Mouse (Mus musculus): ENCODE results near the gene Slc18a3.
A peak's percentile ranks its signal among the peaks of the same experiment; 100 is the strongest.

Slc18a3 gene

DNA sequence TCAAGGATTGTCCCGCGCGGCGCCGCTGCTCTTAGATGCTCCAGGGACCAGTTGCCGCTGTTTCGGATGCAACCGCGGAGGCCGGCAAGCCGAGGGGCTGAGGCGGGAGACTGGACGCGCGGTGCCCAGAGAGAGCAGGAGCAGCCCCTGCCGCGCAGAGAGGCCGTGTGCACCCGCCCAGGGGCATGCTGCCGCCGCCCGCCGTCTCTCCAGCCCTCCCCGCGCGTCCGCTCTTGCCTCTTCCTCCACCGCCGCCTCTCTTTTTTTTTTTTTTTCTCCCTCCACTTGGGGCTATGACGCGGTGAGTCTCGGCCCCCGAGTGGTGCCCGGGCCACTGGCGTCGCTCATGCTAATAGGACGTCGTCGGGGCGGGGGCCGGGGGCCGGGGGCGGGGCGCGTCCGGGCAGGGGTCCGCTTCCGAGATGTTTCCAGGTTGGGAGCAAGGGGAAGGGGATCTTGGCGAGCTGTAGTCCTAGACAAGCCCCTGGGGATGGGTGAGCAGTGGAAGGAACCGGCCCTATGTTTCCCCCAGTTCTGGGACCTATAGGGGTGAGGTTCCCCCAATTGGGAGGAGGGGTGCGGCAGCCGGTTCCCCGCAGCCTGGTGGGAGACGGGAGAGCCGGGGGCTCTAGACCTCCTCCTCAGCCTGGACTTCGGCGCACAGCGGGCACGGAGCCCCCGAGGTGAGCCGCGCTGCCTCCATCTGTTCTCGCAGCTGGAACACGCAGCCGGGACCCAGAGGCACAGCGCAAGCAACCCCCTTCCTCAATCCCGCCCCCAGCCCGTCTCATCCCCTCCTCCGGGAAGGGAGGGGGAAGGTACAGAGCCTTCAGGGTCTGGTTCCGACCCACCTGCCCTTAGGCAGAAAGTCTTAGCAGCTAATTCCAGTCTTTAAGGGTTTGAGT is at the start of gene Slc18a3:
Gene Slc18a3, minus strand, starts transcription at position 250 of the 905 bp plus-strand sequence.
- DNase-seq (ENCODE audit: low spot score) = no peak

DNA sequence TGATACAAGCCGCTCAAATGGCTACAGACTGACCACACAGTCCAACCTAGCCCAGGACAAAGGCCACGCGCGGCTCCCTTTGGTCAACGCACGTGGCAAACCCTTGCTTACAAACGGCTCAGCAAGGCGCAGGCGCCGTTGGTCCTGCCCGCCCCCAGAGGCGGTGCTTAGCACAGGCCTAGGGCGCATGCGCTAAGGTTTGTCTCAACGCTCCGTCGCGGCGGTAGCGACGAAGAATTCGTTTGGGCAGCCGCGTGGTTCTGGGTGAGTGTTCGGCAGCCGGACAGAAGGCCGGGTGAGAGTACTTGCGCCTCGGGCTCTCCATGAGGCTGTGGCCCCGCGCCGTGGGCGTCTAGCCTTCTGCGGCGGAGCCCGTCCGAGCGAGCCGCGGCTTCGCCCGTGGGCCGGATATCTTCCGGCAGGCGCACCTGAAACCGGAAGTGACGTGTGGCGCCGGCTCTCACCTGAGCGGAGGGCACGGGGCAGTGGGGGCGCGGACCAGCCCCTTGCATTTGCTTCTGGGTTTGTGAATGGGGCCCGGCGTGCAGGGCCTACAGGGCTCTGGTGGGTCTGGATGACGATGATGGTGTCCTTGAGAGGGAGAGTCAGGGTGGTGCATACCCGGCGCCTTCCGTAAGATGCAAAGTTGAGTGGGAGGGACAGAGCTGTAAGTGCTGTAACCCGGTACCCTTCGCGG is 48.8 kb upstream of the Slc18a3 start, which contains the start of gene Ercc6:
Gene Ercc6, plus strand, starts transcription at position 186 of the 697 bp plus-strand sequence.
- DNase-seq (ENCODE audit: low spot score) = peak; percentile 93

DNA sequence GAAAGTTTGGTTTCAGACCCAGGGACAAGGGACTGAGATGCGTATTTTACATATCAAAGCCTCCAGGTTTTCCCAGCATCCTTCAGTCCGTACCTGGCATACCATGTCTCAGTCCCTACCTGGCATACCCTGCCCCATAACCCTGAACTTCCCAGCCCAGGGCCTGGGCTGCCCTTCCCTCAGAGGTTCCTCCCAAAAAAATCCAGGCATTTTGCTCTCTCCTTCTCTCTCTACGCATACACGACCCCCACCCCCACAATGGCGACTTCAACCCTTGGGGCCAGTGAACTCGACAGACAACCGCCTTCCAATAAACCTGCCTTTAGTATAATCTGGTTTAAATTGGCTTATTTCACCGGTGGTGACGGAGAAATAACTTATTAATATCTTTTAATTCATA is 48.3 kb upstream of the Slc18a3 start:
- DNase-seq (ENCODE audit: low spot score) = no peak

DNA sequence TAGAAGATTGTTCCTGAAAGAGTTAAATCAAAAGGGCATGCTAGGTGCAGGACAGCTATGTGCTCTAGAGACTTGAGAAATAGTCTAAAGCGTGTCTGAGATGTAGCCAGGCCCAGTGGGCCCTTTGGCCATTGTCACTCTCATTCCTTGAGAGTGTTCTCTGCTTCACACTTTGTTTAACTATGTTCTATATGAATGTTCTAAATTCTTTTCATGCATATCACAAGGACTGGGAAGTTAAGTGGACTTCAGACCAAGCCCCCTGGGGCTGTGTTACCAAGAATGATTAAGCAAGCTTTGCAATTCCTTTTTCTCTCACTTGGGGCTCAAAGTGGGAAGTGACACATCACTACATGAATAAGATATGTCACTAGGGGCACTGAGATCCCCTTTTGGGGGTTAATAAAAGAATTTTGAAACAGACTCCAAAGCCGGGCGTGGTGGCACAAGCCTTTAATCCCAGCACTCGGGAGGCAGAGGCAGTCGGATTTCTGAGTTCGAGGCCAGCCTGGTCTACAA is 44.9 kb upstream of the Slc18a3 start:
- DNase-seq (ENCODE audit: low spot score) = no peak

DNA sequence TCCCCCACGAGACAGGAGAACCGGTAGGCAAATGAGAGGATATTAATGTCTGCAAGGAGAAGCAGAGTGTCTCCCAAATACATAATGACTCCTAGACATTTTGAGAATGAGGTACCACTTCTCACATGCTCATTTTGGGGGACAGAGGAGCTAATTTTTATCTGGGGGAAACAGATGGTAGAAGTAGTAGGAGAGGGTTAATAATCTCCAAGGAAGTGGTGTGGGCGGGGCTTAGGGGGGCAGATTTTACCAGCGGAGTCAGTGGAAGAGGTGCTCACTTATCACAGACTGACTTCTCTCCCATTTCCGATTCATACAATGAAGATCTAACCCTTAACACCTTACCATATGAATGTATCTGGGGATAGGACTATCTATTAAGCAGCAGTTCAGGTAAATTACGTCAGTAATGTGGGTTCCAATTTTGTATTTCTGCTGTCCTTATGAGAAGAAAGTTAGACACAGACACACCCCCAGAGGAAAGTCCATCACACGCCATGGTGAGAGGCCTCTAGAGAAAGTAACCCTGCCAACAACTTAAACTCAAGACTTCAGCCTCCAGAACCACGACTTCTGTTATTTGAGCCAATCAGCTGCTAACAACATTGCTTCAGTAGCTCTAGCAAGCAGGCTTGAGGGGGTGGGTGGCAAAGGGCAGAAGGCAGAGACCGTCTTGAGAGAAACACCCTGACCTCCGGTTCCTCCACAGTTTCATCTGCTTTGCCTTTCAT is 43.6 kb upstream of the Slc18a3 start:
- DNase-seq (ENCODE audit: low spot score) = no peak

DNA sequence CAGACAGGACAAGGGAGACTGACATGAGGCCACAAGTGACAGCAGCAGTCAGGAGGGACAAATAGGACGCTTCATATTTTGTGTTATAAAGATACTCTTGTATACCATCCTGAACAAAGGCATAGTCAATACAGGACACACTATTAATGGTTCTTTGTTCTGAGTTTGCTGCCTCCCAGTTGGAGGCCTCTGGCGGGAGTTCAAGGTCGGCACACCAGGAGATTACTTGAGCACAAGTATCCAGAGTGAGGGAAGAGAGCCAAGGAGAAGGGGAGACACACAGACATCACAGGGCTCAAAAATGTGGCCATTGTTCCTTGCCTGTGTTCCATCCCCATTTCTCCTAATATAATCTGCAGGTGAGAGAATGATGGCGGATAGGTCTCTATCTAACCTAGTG is 42.6 kb upstream of the Slc18a3 start:
- no peak for DNase-seq (ENCODE audit: low spot score)

DNA sequence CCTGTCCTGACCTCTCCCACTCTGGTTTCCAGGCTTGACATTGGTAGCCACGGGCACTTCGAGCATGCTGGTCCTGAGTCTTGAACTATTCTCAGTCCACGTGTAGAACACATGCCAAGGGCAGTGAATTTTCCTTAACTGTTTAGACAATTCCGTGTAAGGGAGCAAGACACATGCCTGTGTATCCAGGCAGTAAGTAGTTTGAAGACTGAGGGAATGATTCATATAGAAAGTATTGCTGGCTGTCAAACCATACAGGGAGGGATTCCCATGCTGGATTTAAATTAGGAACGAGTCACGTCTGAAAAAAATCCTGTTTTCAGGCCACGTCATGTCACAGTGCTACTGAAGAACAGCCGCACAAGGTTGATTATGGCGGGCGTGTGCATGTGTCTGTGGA is 41.7 kb upstream of the Slc18a3 start:
- DNase-seq (ENCODE audit: low spot score) = no peak

DNA sequence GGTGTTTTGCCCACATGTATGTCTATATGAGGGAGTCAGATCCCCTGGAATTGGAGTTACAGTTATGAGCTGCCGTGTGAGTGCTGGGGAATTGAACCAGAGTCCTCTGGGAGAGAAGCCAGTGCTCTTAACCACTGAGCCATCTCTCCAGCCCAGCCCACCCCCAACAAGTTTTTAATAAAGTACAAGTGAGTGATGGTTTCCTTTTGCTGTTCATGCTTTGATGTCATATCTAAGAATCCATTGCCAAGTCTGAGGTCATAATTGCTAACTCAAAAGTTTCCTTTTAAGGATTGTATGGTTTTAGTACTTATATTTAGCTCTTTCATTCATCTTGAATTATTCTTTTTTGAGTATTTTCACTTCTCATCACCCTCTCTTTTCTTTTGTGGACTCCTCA is 39.2 kb upstream of the Slc18a3 start:
- DNase-seq (ENCODE audit: low spot score) = no peak

DNA sequence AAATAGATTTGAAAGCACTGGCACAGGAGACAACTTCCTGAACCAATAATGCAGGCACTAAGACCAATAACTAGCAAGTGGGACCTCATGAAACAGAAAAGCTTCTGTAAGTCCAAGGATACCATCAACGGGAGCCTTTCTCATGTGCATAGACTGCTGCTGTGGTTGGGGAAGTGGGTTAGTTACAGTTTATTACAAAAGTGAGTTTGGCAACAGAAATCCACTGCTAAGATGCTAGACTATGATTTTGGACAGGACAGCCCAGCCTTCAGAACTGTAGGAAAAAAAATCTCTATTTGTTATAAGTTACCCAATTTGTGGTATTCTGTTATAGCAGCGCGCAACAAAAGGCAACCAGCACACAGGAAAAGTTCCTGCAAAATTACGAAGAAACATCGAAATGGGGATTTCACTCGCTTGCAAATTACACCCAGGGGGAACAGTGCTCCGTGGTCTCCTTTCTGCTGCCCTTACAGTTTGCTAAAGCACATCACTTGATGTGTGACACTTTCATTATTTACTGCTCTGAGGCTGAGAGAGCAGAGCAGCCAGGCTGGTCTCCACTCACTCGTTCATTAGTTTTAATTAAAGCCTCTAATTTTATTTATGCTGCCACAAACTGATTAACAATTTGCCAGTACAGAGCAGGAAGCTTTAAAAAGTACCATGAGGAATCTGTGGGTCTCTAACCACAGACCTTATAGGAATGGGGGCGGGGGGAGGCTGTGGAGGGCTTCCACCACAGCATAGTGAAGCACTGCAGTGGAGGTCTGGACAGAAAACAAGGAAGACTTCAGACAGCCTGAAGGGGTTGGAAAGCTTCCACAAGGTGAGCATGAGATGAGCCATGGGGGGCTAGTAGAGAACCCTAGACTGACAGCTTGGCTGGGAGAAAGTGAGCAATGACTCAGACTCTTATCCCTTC is 38.4 kb upstream of the Slc18a3 start:
- no peak for DNase-seq (ENCODE audit: low spot score)

DNA sequence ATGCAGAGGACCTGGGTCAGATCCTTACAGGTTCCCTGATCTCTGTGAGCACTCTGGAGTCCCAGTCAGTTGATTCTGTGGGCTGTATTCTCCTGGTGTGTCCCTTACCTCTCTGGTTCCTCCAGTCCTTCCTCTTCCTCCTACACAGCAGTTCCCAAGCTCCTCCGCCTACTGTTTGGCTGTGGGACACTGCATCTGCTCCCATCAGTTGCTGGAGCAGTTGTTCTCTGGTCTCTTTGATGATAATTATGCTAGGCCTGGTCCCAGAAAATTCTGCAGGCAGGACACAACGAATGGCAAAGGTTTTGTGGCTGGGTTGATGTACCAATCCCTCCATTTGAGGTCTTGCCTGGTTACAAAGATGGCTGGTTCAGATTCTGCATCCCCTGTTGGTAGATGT is 36.7 kb upstream of the Slc18a3 start:
- no peak for DNase-seq (ENCODE audit: low spot score)

DNA sequence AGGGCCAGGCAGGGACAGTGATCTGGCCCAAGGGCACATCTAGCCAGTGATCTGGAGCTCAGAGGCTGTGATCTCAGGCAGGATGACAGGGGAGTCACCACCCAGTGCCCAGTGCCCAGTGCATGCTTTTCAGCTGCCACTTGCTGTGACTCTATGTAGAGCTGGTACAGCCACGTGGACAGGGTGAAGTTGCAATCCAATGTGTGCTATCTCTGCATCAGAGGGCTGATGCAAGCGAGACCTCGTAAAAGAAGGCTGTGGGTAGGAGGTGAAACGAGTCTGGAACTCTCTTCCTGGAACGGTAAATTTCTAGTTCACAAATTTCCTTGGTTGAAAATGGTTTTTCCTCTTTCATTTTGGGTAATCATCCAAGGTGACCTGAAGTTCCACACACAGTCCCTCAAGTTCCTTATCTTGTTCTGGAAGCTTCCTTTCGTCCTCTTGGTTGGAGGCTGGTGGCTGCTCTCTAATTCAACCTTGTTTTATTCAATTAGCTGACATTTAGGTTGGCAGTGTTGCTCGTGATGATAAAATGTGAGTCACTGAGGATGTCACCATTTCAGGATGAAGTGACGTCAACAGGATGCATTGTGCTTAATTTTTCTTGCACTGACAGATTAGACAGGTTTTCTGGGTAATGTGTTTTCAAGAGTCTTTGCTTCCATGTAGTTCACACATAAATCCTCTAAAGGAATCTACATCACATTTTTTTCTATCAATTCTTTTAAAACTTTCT is 31.6 kb upstream of the Slc18a3 start:
- DNase-seq (ENCODE audit: low spot score) = no peak

DNA sequence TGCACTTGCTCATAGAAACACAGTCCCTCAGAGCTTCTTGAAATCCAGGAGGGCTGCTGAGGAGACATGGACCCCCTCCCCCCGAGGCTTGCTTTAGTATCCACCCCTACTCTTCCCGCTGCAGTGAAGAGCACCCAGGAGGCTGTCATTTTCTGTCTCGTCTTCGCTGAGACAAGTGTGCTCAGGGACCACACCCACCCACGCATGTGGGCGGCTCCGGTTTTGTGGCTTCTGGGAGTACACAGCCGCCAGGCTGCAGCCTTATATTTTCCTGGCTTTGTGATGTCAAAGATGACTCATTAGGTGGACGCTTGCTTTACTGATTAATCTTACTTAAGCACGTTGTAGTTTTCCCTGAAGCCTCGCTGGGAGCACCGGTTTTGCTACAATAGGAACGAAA is 27.9 kb upstream of the Slc18a3 start:
- DNase-seq (ENCODE audit: low spot score) = no peak

DNA sequence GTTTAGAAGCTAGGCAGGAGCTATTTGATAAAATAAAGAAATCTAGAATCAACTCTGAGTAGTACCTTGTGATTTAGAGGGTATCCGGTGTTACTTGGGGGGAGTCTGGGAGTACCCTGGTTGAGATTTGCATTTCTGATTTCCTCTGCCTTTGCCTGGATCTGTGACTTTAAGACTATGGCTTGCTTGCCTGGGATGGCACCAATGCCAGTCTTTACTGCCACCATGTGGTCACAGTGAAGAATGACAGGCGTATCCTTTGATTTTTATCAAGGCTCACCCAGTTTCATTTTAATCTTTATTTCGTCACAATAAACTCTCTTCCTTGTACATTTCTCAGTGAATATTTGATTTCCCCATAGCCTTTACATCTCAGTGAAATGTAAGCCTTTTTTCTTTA is 17.4 kb upstream of the Slc18a3 start:
- DNase-seq (ENCODE audit: low spot score) = no peak

DNA sequence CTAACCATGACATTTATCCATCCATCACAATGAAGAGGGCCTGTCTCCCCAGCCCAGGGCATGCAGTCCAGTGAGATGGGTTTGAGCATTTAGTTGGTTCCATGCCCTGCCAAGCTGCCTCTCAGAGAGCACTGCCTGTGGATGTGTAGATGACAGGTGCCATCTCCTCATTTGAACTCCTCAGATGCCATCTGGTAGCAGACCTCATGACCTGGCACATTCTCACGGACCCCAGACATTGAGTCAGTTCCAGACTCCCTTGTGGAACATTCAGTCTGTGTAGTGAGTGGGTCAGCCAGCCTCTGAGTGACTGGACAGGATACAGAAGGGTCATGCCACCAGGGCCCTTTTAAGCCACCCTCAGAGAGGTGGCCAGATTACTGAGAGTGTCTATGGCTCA is 12.9 kb upstream of the Slc18a3 start:
- DNase-seq (ENCODE audit: low spot score) = no peak

DNA sequence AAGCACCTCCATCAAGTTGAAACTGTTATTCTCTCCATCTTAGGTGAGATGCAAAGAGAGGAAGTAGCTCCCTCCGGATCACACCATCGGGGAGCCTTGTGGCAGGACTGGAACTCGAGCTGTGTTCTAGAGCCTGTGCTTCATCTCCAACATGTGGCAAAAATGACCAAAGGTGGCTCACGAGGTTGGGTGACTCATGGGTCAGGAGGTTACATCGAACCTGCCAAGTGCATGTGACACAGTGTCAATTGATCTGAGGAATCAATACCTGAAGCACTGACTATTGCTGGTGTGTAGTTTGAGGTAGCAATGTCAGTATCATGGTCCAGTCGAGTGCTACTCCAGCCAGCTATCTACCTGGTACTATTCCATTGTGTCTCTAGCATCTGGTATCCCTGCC is 11.9 kb upstream of the Slc18a3 start:
- no peak for DNase-seq (ENCODE audit: low spot score)

DNA sequence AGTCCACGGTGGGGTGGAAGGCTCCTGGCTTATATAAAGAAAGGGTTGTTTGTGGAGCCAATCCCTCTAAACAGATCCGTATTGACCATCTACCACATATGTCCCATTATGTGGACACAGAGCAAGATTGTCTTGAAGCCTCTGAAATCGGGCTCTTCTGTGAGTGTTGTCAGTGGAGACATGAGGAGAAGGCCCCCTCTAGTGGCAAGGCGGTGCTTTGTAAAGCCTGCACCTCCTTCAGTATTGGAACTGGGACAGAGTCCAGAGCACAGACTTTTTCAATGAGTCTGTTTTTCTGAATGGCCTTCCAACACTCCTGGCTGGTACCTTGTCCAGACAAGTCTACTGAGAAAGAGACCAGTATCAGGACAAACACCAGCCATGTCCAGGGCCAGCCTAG is 8.3 kb upstream of the Slc18a3 start:
- peak; percentile 29 for DNase-seq (ENCODE audit: low spot score)

DNA sequence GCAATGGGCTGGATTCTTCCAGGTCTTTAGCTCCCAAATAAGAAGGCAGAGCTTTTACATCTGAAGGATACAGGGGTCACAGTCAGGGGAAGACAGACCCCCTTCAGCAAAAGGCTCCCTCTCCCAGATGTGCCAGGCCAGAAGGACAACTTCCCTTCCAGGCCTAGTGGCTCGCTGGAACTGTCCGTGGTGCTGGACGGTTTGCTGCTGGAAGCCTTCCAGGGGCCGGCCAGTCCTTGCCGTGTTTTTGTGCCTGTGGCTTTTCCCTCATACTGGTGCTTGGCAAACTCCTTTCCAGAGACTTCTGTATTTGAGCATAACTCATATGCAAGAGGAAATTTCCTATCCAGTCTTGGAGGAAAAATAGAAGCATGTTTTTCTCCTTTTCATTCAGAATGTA is 3.0 kb upstream of the Slc18a3 start:
- peak; percentile 74 for DNase-seq (ENCODE audit: low spot score)

DNA sequence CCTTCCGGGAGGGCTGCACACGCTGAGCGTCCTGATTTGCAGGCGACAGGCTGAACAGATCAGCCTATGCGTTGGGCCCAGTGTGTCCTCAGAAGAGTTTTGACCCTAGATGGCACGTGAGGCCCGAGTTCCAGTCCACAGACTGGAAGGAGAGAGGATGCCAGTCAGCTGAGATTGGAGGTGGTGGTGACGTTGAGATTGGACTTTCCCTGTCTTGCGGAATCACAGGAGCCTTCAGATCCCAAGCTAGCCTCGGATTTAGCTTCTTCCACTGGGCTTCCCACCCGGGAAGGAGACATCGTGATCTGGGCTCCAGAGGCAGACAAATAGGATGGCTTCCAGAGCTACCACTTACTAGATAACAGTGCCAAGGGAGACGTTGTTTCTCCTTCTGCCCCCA is 1.2 kb upstream of the Slc18a3 start, which contains the start of gene Chat:
Gene Chat, minus strand, starts transcription at position 101 of the 400 bp plus-strand sequence.
- no peak for DNase-seq (ENCODE audit: low spot score)

DNA sequence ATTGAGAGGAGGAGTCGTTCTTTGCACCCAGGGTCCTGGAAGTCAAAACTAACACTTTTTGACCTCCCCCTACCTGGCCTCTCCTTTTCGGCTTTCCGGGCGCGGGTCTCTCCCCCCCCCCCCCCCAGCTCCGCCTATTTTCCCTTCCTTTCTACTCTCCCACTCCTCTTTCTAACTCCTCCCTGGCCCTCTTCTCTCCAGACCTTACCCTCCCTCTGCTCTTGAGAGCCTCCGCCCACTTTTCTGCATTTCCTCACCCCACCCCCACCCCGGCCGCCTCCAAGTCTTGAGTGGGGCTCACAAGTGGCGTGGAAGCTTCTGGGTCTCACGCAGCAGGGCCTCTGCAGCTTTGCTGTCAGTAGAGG is 838 bp upstream of the Slc18a3 start:
- DNase-seq (ENCODE audit: low spot score) = no peak

DNA sequence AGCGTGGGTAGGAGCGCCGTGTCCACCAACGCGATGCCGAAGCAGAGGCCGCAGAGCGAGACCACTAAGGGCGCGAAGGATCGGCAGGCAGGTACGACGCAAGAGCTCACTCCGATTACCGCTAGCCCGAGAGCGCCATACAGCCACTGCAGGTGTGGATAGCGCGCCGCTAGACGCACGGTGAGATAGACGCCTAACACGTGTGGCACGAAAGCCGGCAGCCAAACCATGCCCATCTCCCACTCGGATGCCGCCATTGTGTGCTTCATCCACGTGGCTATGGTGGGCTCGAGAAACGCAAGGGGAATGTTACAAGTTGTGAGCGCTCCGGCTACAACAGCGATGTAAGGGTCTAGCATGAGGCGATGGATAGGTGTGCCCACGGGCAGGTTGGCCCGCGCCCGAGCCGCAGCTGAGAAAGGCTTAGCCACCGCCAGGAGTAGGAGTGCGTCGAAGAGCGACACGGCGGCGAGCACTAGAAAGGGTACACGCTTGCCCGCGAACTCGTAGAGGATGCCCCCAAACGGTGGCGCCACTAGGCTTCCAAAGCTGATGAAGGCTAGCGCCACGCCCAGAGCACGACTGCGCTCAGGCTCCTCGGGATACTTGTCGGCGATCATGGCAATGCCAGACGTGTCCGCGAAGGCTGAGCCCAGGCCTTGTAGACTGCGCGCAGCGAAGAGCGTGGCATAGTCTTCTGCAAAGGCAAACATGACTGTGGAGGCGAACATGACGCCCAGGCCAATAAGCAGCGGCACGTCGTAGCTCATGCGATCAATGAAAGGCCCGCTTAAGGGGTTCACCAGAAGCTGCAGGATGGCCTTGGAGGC is 1.2 kb downstream of the Slc18a3 start:
- no peak for DNase-seq (ENCODE audit: low spot score)

Measured in ovary, postnatal 36 days (tissue).